Mouse (Mus musculus) embryo, embryonic 11.5 days (tissue): Measurements from ENCODE around the gene Gon7.

Experiments used
- DNase-seq: peaks from one replicate; pipeline ENCODE4 v3.0.0-alpha.2; 2012; ENCODE audit warnings: low read depth, low spot score

Gon7 gene

DNA sequence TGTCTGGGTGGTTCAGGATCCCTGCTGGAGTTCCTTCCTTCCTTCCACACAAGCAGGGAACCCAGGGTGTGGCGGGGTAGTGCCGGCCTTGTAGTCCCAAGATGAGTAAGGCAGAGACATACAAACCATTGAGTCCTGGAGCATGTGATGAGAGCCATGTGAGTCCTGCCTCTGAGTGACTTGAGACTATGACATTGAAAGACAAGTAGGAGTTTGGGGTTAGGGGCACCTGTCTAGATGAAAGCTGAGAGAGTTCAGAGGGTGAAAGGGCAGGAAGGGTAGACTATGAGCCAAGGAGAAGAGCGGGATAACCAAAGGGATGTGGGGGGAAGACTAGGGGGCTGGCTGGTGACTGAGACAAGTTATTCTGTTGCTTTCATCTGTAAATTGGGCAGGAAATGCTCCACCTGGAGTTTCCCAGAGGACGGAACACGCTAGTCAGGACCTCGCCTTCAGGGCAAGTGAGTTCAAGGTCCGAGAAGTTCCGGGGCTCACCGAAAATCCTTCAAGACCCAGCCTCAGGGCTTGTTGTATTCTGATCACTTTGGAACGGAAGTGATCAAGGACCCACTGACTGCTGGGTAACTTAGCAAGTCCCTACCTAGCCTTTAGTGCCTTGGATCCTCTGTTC is 50.7 kb downstream of the Gon7 start:
- no peak for DNase-seq

DNA sequence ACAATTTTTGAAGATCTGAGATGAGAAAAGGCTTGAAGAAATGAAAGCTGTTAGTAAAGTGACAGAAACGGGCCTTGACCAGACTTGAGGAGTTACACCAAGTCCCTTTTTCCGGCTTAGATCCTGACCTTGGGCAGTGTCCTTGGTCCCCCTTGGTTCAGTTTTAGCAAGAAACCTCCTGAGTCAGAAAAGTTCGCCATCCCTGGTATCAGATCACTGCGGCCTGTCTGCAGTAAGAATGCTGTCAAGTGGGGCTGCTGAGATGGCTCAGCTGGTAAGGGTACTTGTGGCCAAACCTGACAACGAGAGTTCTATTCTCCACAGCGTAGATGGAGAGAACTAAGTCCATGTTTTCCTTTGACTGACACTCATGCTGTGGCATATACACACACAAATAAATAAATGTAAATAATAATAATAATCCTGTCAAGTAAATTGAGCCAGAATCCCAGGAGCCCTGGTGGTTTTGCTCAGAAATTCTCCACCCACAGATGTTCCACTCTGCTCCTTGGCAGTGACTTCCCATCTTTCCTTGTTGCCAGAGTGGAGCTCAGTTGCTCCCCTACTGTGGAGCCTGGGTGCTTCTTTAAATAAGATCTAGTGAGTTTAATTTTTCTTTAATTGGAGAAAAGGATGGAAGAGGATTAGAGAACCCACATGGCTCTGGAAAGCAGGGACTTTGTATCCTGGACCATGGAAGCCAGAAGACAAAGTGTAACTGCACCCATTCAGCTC is 51.5 kb downstream of the Gon7 start:
- no peak for DNase-seq

DNA sequence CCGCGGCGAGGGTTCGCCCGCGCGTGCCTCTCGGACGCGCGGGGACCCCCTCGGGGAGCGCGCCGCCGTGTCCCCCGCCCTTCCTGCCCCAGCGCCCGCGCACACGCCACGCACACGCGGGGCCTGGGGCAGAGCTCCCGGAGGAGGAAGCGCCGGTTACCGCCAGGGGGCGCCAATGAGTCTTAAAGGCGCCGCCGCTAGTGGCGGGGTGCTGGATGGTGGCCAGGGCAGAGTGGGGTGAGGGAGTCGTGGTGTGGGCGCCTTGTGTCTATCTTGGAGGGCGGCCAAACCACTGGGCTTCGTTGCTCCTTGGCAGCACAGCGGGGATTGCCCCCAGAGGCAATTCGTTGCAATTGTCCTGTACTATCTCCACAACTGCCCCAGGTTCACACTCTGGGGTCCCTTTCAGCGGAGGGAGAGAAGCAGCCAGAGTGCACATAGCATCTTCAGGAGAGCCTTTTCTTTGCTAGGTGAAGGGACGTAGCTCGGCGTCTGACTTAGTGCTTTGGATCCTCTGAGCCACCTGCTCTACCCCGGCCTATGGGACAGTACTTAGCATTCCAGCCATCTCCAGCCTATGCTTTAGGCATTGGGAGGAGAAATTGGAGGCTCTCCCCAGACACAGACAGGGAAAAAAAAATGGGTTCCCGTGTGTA is 52.3 kb downstream of the Gon7 start:
- peak; percentile 57 for DNase-seq

DNA sequence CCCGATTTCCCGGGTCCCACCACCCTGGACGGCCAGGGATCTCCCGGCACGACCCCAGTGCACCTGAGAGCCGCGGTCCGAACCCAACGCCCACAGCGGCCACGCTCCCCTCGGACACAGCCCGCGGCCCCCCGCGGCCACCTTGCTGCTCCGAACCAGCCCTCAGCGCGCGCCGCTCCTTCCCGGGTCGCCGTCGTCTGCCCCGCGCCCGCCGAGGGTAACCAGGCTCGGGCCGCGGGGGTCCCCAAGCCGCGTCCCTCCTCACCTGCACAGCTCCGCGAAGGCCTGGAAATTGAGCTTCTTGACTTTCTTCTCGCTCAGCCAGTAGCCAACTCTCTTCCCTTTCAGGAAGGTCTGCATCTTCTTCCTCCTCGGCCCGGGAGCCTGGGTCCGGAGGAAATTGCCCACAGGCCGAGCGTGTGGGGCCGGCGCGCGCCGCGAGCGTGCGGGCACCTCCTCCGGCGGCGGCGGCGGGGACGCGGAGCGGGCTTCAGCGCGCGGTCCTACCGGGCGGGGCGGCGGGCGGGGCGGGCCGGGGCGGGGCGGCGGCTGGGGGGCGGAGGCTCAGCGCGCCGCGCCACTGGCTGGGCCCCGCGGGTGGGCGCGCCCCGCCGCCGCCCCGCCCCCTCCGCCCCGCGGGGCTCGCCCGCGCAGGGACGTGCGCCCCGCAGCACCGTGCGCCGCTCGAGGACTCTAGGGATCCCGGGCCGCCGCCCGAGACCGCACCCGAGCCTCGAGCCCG is 53.0 kb downstream of the Gon7 start, which contains the start of gene Itpk1:
Gene Itpk1 (minus strand): TSS at position 474 of the 742 bp plus-strand sequence.
- peak; percentile 37 for DNase-seq

DNA sequence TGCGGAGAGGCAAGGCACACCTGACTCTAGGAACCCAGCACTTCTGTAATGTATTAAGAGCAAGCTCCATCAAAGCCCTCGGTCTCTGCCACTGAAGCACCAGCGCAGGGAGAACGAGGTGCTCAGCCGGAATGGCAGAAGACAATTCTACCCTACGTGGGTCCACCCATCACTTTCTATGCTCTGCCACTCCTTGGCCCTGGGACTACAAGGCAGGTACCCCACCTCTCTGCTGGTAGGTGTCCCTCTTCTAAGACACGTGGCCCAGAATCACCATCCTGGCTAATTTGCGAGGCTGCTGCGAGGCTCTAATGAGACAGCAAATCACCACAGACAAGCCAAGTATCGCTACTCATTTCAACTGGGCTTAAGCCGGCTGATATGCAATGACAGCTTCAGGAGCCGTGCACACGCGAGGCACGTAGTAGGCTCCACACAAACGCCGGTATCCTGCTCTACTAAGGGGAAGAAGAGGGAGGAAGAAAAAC is 53.6 kb downstream of the Gon7 start:
- DNase-seq = no peak

DNA sequence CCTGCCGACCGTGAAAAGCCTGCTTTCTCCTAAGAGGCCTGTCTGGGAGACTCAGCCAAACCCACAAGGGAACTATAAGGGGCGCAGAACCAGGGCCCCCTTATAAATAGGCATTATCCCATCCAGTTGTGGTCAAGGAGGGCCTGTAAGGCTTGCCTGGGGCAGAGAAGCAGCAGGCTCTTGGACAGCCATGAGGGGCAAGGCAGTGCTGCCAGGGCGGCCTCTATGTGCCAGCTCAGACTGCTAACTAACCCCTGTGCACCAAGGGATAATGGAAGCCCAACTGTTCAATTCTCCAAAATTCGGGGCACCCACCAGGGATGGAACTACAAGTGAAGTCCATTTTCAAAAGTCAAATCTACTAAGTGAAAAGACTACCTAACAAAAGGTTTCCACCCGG is 54.2 kb downstream of the Gon7 start:
- no peak for DNase-seq
